Mouse (Mus musculus): ENCODE results near the gene Ppm1e.
"Not testable (repeated sequence)": the region's sequence is repeated elsewhere in the genome, so short reads cannot be mapped to it uniquely, and the experiment has no call there.

Gene Ppm1e

DNA sequence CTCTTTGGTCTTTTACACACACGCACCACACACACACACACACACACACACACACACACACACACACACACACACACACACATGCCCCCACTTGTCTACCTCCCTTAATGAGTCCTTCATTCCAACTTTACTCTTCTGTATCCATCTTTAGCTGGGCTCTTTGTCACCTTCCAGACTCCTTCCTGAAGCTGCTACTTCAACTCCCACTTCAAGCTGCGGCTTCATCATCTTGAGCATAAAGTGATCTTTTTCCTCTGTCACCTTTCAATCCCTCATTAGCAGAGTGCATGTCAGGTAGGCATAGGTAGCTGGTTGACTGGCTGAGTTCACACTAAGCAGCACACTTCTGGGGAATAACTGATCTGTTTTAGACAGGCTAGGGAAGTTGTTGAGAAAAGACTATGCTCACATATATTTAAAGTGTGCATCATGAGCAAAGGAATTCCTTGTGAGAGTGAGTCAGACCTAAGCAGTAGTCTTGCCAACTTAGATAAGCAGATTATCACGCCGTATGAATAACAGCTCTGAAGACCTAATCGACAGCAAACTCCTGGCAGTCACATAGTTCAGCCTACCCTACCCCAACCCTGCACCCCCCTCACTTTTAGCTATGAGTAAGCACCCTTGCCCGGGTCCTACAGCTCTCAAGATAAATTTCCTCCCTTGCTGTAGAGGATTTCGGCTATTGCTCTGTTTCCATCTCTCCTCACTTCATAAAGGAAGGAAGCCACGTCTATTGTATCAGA is 49.3 kb downstream of the Ppm1e start:
- no peak for DNase-seq

DNA sequence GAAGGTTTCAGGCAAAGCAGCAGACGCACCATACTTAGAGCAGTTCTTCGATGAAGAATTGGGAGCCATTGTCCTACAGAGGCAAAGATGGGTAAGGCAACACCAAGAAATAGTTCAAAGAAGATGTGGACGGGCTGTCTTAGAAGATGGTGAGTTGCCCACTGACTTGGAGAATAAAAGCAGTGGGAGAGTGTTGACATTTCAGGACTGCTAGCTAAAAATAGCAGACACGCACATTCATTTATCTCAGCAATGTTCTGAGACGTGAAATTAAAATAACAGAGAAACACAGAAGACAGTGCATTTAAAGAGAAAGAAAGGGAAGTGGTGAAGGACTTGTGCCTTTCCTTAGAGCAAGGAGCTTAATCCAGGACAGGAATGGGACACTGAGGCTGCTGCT is 59.8 kb downstream of the Ppm1e start:
- no peak for DNase-seq

DNA sequence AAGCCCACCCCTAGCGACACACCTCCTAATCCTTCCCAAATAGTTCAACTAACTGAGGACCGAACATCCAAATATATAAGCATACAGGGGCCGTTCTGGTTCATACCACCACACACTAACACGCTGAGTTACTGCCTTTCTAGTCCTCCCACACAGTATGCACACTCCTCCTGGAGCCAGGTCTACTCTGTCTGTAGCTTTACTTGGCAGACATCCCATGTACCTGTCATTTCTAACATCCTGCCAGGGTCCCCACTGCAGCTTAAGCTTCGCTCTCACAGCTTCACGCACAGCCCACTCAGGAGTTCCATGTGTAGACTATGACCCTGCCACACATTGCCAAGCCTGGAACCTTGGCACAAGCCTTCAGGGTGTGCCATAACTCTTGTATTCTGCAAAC is 62.4 kb downstream of the Ppm1e start:
- no peak for DNase-seq

DNA sequence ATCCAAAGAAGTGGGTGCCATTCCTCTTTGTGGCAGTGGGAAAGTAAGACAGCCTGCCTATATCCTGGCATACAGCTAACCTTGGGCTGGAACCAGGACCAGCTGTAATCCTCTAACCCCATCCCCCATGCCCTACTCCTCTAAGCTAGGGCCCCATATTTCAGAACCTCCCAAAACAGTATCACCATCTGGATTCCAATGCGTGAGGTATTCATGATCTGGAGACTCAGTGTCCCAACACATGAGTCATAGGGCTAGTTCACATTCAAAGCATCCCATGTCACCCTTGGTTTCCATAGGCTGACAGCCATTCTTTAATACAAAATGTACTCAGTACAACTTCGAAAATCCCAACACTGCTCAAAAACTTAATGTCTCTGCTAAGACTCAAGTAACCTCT is 63.2 kb downstream of the Ppm1e start:
- DNase-seq = no peak

DNA sequence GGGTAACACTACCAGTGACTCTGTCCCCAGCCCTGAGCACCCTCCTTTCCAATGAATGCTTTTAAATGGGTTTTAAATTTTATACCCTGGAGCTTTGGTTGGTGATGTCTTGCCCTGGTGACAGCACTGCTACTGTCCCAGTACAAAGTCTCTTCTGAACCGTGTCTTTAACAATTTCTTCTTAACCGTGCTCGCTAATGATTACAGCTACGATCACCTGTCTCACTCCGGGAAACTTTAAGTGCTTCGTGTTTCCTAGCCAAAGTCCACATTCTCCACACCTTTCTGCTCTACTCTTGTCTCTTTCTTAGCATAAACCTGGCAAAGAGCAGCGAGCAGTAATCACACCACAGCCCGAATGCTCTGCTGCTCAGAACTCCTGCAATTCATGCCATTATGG is 69.5 kb downstream of the Ppm1e start:
- DNase-seq = no peak

DNA sequence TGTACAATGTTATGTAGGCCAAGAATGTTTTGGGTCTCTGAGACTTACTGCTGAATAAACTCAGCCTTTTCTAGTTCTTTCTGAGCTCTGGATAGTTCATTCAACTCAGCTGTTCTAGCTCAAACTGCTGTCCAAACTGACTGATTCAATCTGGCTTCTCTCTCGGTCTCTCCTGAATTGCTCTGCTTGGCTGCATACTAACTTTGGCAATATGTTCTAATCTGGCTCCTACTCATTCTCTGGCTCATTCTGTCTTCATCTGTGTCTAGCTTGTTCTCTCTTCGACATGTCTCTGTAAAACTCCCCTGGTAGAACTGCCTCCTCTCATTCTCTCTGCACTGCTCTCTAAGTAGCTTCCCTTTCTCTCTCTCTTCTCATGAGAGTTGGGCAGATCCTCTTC is 72.6 kb downstream of the Ppm1e start:
- DNase-seq = no peak

DNA sequence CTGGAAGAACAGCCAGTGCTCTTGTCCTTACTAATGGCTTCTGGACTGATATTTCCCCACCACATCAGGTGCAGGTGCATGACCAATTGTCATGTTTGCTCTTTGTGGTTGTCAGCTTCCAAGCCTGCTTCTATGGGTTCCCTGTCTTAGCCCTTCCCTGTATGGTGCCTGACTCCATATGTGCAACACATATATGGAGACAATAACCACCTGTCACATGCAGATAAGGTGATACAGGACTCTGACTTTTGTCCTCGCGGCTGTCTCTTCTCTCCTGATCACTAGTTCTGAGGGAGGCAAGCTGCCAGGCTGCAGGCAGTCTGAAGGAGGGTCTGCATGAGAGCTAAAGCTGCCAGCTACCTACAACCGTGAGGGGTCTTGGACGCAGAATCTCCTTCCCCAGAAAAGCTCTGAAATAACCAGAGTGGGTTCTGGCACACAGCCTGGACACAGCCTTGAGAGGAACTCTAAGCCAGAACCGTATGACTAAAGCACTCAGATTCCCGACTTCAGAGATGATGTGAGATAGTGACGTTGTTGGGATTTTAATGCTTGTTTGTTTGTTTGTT is 76.8 kb downstream of the Ppm1e start:
- no peak for DNase-seq

DNA sequence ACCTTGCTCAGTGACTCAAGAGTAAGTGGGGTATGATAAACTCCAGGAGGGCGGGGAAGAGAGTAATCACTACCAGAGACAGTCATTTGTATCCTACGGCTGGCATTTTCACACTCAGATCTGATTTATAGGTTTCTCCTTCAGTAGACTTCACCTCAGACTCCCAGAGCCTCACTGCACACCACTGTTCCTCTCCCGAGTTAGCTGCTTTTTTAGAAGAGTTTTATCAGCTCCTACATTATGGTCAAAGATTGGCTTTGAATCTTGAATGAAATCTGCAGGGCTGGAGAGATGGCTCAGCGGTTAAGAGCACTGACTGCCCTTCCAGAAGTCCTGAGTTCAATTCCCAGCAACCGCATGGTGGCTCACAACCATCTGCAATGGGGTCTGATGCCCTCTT is 79.4 kb downstream of the Ppm1e start:
- no peak for DNase-seq

DNA sequence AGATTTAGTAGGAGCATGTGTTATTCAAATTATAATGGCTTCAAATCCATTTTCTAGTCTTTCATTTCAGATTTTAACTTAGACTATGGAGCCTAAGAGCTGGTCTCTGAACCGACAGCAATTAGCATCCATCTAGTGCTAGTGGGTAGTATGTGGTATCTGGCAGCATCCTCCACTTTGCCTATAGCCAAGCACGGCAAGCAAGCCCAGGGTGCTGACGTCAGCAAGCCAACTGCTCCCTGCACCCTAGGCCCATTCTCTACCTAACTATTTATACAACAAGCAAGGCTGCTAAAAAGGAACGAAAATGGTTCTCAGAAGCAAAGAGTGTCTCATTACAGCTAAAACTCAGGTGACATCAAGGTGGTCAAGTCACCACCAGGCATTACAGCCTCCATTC is 80.0 kb downstream of the Ppm1e start:
- no peak for DNase-seq

DNA sequence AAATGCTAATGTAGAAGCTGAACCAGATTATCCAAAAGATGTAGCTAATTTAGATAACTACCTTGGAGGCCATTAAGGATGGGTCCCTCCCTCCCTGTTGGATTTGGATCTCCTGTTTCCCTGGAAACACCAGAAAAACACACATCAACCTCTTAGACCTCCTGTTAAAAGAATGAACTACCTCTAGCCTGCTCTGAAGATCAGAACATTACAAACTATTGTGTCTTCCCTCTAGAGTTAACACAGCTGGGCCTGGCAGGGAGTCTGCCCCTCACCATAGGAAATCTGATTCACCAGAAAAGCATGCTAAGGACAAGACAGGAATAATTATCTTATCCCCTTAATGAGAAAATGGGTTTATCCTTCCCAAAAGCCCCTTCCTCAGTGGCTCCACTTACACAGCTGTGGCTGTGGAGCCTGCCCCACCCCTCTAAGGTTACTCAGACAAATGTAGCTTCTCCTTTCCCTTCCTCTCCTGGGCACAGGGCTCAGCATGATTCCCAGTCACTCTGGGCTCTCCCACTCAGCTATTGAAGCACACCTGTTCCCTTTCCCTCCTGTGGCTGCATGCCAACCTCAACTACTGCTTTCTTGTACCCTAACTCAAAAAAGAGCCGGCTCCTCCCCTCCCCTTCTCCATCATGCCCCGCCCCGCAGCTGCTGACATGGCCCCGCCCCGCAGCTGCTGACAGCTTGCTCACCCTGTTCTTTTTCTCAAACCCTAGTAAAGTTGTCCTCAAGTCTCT is 82.4 kb downstream of the Ppm1e start:
- DNase-seq = no peak

DNA sequence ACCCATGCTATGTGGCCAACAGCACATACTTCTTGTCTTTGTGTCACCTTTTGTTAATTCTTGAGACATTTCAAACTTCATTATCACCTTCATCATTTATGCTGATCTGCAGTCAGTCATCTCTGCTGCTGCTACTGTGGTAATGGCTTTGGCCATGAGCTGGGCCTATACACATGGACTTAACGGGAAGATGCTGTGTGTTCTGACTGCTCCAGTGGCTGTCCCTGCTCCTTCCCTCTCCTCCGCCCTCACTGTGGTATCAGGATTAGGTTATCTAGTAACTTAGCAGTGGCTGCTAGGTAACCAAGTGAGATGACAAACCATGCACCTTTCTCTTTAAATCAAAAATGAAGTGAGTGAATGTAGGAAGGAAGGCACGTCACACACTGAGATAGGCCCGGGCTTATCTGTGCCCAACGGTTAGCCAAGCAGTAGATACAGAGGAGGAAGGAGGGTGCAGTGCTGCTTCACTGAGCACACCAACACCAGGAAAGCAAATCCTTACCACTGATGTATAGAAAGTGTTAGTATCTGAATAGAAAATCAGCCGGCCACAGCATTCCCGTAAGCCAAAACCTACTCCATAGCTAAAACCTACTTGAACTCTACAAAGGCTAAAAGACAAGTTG is 83.3 kb downstream of the Ppm1e start:
- no peak for DNase-seq

DNA sequence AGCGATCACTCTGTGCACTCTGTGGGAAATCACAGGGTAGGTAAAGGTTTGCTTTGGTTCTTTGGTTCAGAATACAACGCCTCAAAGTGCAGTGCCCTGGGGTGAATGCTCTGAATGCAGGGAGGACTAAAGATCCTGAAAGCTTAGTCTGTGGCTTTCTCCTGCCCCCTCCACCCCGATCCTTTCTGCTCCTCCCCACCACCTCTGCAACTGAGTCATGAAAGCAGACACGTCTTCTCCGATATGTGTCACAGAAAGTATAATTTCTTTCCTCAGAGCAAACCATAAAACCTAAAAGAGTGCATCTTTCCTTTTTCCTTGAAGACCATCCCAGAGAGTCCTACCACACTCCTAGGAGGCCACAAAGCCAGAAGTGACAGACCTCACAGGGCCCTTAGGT is 86.1 kb downstream of the Ppm1e start:
- no peak for DNase-seq

DNA sequence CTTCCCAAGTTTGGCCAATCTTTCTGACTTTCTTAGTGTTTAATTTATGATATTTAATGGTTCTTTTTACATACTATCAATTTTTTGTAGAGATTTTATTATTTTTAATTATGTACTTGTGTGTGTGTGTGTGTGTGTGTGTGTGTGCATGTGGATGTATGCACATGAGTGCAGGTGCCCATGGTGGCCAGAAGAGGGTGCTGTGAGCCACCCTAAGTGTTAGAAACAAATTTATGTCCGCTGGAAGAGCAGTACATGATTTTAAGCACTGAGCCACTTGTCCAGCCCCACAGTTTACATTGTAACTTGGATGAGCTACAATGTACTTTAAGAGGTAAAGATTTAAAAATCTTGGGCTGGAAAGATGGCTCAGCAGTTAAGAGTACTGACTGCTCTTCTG is 87.3 kb downstream of the Ppm1e start:
- DNase-seq = no peak

DNA sequence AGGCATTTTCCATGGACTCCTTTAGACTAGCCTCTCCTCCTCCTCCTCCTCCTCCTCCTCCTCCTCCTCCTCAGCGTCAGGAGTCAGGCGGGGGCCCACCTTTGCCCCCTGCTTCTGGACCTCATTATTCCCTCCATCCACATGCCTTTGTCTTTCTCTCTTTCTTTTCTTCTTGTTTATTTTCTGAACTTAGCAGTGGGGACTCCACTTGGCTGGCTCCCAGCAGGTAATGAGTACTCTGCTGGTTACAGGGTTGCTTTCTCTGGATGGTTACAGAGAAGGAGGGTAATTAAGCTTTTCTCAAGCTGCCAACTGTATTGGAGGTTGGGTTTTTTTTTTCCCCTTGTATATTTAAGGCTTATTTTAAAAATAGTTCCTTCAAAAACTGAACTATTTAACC is 87.9 kb downstream of the Ppm1e start:
- DNase-seq = no peak

DNA sequence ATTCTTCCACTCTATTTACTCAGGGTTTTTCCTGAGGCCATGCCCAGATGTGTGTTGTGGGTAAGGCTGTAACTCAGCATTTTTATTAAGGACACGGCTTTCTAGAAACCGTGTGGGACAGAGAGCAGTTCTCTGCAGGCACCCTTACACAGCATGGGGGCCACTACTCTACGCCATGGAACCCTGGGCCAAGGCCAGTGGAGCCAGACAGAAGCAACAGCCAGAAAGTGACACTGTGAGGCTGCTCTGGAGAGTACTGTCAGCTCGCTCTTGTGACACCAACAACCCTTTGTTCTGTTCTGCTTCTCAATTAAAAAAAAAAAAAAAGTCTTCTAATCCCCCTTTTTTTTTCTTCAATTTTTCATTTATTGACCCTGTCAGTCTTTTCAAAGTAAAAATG is 88.4 kb downstream of the Ppm1e start:
- DNase-seq = no peak

DNA sequence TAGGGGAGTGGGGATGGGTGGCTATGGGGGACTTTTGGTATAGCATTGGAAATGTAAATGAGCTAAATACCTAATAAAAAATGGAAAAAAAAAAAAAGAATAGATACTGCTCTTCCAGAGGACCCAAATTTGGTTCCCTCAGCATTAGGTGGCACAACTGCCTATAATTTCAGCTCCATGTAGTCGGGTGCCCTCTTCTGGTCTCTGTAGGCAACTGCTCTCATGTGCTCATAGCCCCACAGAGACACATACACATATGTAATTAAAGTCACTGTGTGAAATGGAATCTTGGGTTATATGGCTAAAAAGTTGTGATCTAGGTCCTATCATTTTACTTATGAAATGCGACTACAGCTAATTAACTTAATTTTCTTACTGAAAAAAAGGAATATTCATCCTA is 90.0 kb downstream of the Ppm1e start:
- DNase-seq = no peak

DNA sequence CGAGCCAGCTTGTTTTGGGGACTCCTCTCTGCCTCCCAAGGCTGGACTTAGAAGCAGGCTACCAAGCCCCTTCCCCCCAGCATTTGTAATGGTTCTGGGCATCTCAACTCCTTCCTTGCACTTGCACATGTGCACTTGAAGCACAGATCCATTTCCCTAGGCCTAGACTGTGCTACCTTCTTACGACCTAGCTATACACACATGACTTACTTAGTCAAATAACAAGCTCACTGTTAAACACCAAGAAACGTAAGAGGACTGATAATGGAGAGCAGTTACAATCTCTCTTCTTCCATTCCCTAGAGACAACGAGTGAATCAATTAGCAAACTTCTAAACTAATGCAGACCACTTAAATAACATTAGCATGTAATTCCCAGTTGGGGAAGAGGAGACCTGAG is 92.6 kb downstream of the Ppm1e start:
- DNase-seq = no peak

DNA sequence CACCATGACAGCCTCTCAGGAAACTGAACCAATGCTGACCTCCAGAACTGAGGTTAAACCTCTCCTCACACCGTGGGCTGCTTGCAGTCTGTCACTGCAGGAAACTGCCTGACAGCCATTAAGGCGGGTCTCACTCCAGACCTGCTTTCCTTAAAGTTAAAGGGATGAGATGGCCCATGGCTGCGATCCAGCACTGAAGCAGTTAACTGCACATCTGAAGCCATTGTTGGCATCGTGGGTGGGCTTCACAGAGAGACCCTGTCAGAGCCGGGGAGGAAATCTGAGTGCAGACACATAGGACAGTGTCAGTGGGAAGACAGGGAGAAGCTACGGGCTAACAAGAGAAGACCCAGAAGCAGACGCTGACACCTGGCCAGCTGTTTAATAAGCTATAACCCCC is 94.9 kb downstream of the Ppm1e start:
- DNase-seq = no peak

DNA sequence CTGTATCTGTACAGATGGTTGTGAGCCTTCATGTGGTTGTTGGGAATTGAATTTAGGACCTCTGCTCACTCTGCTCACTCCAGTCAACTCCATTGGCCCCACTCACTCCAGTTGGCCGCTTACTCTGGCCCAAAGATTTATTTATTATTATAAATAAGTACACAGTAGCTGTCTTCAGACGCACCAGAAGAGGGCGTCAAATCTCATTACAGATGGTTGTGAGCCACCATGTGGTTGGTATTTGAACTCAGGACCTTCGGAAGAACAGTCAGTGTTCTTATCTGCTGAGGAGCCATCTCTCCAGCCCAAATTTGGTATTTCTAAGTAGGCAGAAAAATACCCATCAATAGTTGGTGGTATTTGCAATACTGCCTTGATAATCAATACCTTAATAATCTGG is 97.1 kb downstream of the Ppm1e start:
- not testable (repeated sequence) for DNase-seq

DNA sequence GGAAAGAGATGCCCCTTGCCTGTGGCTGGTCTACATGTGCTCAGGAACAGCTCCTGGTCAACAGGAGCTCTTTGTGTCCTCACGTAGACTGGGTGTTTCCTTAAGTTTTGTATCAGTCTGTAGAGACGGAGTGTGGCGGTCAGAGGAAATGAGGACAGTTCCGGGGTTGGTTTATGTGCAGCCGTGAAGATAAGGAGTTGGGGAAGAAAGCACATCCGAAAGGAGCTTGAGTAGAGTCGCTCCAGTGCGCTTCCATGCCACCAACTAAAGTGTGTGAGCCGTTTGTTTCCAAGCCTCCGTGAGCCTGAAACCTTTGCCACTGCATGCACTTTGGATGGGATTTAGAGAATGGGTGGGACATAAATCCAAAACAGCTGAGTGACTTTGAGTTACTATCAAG is 99.0 kb downstream of the Ppm1e start:
- no peak for DNase-seq

DNA sequence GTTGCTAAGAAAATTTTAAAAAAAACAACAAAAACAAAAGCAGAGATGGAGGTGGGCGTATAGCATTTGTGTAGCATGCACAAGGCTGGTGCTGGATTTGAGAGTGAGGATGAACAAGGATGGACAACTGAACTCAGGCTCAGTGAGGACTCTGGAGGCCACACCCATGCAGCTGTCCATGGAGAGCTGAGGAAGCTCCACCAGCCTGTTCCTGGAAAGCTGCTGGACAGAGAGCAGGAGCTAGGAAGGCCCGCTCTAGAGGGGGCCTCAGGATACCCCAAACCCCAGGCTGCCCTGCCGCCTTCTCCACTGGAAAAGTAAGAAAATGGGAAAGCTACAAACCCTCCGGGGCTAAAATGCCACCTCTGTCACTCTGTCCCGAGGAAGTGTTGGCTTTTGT is 101.5 kb downstream of the Ppm1e start:
- DNase-seq = no peak

DNA sequence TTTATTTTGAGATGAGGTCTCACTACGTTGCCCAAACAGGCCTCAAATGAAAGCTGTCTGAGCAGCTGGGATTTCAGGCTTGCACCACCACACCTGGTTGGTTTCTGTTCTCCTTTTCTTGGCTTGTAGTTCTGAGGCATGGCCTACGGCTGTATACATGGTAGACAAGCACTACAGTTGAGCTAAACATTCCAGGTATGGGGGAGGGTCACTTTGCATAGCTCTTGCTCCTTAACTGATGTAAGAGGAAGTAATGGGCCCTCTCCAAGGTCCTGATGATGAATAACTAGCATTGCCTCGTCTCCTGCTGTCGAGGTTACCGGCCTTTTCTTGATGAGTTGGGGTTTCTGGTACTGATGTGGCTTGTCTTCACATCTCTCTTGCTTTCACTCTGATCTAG is 104.7 kb downstream of the Ppm1e start:
- DNase-seq = no peak

DNA sequence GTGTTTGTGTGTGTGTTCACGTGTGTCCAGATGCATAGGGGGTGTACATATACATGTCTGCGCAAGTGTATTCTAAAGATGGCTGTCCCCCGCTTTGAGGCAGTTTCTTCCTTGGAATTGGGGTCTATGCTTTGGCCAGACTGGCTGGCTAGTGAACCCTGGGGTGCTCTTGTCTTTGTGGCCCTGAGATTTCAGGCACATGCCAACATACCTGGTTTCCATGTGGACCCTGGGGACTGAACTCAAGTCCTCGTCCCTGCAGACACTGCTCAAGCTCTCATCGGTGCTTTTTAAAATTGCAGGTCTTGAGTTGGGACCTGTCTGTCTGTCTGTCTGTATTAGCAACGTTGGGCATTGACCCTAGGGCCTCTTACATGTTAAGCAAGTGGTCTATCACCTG is 105.5 kb downstream of the Ppm1e start:
- no peak for DNase-seq

DNA sequence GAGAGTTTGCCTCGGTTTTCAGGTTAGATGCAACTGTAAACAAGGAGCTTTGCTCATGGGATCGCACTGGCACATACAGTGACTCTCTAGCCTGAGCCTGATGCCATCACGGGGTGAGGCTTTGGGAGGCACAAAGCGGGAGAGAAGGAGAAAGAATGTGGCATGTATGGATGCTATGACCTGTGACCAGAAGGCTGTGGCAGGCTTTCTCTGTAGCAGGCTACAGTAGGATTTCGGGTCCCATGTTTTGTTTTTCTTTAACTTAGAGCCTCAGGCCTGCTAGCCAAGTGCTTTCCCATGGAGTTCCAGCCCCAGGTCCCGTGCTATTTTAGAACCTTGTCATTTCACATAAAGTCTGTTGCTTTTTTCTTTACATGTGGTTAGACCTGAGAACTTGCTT is 108.7 kb downstream of the Ppm1e start:
- DNase-seq = no peak

All from lung, adult 18-20 months (tissue).